Mouse (Mus musculus) limb, embryonic 12.5 days (tissue): ENCODE results near the gene Tasp1. TPM values are rescaled to one million over a fixed set of nuclear protein-coding genes. Genes with fewer than 3 reads are reported as not detected.
"Not testable (repeated sequence)": the region's sequence is repeated elsewhere in the genome, so short reads cannot be mapped to it uniquely, and the experiment has no call there.

Experiments
- ATAC-seq: fragments of 200-750 bp; cut with Nextera tagmentation; 2 replicates; pipeline ENCODE4 v1.8.0; 2017; ENCODE audit warnings: low read depth, moderate TSS enrichment; ENCODE audit not compliant: insufficient number of reproducible peaks, insufficient read depth, low FRiP score, low TSS enrichment
- H3K27ac ChIP-seq: fragments of 300-500 bp; sonication (generic); 2 replicates; pipeline ENCODE4 v1.5.1; 2016; ENCODE audit warnings: mild to moderate bottlenecking, moderate library complexity
- H3K27me3 ChIP-seq: fragments of 300-500 bp; sonication (generic); 2 replicates; pipeline ENCODE4 v1.6.1; 2016; ENCODE audit warnings: mild to moderate bottlenecking, moderate library complexity
- H3K36me3 ChIP-seq: fragments of 300-500 bp; sonication (generic); 2 replicates; pipeline ENCODE4 v1.6.1; 2016; ENCODE audit warnings: mild to moderate bottlenecking, moderate library complexity
- H3K4me1 ChIP-seq: fragments of 300-500 bp; sonication (generic); replicated peaks from 2 replicates; pipeline ENCODE4 v1.6.1; 2016
- H3K4me2 ChIP-seq: fragments of 300-500 bp; sonication (generic); 2 replicates; pipeline ENCODE4 v1.6.1; 2016; ENCODE audit warnings: mild to moderate bottlenecking, moderate library complexity
- H3K4me3 ChIP-seq: fragments of 300-500 bp; sonication (generic); replicated peaks from 2 replicates; pipeline ENCODE4 v1.5.1; 2016; ENCODE audit warnings: mild to moderate bottlenecking
- H3K9ac ChIP-seq: fragments of 300-500 bp; sonication (generic); replicated peaks from 2 replicates; pipeline ENCODE4 v1.6.1; 2016; ENCODE audit warnings: mild to moderate bottlenecking, moderate library complexity
- H3K9me3 ChIP-seq: fragments of 300-500 bp; sonication (generic); 2 replicates; pipeline ENCODE4 v1.6.1; 2016; ENCODE audit warnings: mild to moderate bottlenecking, moderate library complexity
- WGBS: fragments of 180-500 bp; shearing (Covaris S2); methylation state at CpG from one replicate; pipeline ENCODE4 v1.1.7; 2016; 5-methylcytosine and 5-hydroxymethylcytosine counted together
- polyA plus RNA-seq: library from polyadenylated mRNA; unstranded; fragments of >200 nt; fragmentation: Nextera tagmentation; extraction: Ambion mirVana; gene quantifications from 2 replicates; pipeline ENCODE4 v1.2.1, GENCODE M21; 2016

Tasp1 gene
- polyA plus RNA-seq, 1 experiment from 2014 or later, result 21.6 TPM

DNA sequence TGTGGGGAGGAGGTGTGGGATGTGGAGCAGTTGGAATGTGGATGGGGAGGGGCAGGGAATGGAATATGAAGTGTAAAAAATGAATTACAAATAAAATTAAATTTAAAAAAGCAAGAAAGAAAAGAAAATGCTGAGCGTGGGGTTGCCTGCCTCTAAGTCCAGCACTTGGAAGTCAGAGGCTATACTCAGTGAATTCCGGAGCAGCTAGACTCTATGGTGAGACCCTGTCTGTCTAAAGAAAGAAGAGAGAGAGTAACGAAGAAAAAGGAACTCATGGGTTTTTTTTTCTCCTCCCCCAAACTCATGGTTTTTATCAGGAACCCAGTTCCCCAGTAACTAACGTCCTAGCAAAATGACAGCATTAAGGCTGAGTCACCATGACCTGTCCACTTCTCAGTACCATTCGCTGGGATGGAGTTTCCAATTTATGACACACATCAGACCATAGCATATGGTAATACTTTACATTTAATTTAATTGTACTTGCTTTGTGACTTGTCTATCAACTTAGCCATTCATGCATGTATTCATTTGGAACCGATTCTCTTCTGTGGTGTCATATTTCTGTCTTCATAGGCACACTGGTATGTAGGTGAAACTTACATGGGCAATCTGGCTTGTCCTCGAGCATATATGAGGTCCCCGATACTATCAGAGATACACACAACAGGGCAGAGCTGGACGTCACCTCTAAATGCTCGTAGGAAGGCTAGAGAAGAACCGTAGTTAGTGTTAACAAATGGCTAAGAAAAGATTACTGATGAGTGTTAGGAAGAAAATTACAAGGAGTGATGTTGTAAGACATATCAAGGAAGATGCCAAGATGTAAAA, 14.4 kb upstream of the Tasp1 start:
- H3K9ac ChIP-seq, result no peak overlapping the region
- H3K9me3 ChIP-seq, result no peaks in the 10 kb centered on the region
- no peaks in the 10 kb centered on the region for H3K27me3 ChIP-seq
- no peak overlapping the region for H3K27ac ChIP-seq
- no peak overlapping the region for H3K4me3 ChIP-seq
- H3K4me1 ChIP-seq, result no peaks in the 10 kb centered on the region; the same call in 1 of the 2 replicates
- no peaks in the 10 kb centered on the region for H3K36me3 ChIP-seq
- 86% methylated on average over 11 of the region's 11 CpGs for WGBS
- no peak overlapping the region for H3K4me2 ChIP-seq
- ATAC-seq, result no peak

DNA sequence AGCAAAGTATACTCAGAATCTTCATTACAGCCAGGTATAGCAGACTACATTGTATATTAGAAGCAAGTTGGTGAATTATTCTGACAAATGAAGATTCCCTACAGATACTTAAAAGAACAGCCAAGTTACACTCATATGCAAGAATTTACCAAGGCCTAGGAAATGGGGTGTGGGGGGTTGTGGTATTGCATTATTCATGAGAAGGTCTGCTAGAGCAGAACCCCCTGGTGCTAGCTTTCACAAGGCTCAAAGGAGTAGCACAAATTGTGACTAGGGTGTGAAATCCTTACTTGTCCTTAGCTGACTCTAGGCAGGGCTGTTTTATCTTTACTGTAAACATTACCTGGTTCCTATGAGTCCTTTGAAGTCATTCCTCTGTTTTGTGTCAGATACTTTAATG, 12.7 kb upstream of the Tasp1 start:
- not testable (repeated sequence) for H3K27me3 ChIP-seq, H3K9me3 ChIP-seq, ATAC-seq, H3K4me2 ChIP-seq, H3K9ac ChIP-seq, H3K36me3 ChIP-seq, H3K27ac ChIP-seq, H3K4me1 ChIP-seq, H3K4me3 ChIP-seq

DNA sequence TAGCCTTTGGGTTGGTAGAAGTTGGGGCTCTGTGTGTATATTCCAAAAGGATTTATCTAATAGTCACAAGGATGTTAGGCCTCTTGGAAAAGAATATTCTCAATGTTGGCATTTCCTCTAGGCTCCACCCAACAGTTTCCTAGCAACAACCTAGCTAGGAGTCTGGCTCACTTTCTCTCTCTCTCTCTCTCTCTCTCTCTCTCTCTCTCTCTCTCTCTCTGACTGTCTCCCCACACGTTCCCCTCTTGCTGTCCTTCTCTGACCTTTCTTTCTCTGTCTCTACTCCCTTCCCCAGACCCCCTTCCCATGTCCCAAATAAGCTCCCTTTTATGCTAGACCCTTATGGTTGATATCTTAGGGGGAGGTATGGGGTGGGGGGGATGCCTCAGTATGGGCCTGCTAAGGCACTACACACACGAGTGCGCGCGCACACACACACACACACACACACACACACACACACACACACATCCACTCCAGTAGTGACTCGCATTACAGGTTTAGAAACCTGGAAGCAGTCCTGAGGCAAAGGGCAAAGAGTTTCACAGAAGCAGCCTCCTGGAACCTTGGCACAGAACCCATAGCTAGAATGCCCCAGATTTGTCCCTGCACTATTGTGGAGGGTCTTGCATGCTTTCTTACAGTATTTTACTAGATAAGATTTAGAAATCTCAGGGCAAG, 12.1 kb upstream of the Tasp1 start:
- H3K4me1 ChIP-seq, result no peaks in the 10 kb centered on the region; the same call in 1 of the 2 replicates
- H3K27me3 ChIP-seq, result no peaks in the 10 kb centered on the region
- ATAC-seq, result no peak
- no peak overlapping the region for H3K9ac ChIP-seq
- 66% methylated on average over 6 of the region's 6 CpGs for WGBS
- no peaks in the 10 kb centered on the region for H3K36me3 ChIP-seq
- H3K4me2 ChIP-seq, result no peak overlapping the region
- H3K9me3 ChIP-seq, result no peaks in the 10 kb centered on the region
- H3K4me3 ChIP-seq, result no peak overlapping the region
- no peak overlapping the region for H3K27ac ChIP-seq

- Histone ChIP-seq H3K27ac (no peak overlapping the region), H3K9ac (no peak overlapping the region), H3K27me3 (no peaks in the 10 kb centered on the region), H3K4me2 (no peak overlapping the region), H3K4me1 (no peaks in the 10 kb centered on the region; the same call in 1 of the 2 replicates), H3K36me3 (no peaks in the 10 kb centered on the region), H3K9me3 (no peaks in the 10 kb centered on the region), H3K4me3 (no peak overlapping the region)
- ATAC-seq, result no peak
- 36% methylated on average over 1 of the region's 1 CpGs for WGBS
Observed at GRCm38 (mm10) chr2:140077476-140077875, 10.9 kb upstream of the Tasp1 start.

DNA sequence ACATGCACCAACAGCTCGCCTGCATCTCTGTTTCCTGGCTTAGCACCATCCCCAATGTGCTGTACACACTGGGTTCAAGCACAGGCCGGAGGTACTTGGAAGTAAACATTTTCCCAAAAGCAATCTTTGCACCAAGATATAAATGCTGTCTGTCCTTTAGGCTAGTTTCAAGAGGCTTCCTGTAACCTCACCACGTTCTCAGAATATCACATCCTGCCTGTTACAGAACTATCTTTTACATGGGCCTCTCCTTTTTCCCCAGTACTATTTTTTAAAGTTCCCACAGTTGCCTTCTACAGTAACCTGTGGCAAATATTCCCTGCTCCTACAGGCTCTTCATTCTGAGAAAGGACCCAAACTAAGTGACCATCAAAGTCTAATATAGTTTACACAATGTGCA, 8.5 kb upstream of the Tasp1 start:
- Histone ChIP-seq H3K4me3 (no peak overlapping the region), H3K36me3 (no peaks in the 10 kb centered on the region), H3K27ac (no peak overlapping the region), H3K4me1 (no peaks in the 10 kb centered on the region; the same call in 1 of the 2 replicates), H3K4me2 (no peak overlapping the region), H3K27me3 (no peaks in the 10 kb centered on the region), H3K9ac (no peak overlapping the region), H3K9me3 (no peaks in the 10 kb centered on the region)
- 85% methylated on average over 3 of the region's 3 CpGs for WGBS
- ATAC-seq, result no peak

GRCm38 (mm10) chr2:140067516-140067915, 911 bp upstream of the Tasp1 start:
- Histone ChIP-seq H3K9me3 (no peaks in the 10 kb centered on the region), H3K4me1 (peaks cover 10% of the 10 kb centered on the region; the same call in 1 of the 2 replicates), H3K9ac (no peak overlapping the region), H3K4me3 (peak overlapping the region; percentile 90; the same call in 1 of the 2 replicates), H3K4me2 (peak overlapping the region; percentile 82), H3K36me3 (no peaks in the 10 kb centered on the region), H3K27ac (no peak overlapping the region), H3K27me3 (no peaks in the 10 kb centered on the region)
- ATAC-seq, result no peak
- WGBS, result 48% methylated on average over 4 of the region's 4 CpGs

GRCm38 (mm10) chr2:140065676-140066075, 929 bp downstream of the Tasp1 start:
- peak overlapping the region; percentile 82 for H3K4me2 ChIP-seq
- H3K9me3 ChIP-seq, result no peaks in the 10 kb centered on the region
- no peaks in the 10 kb centered on the region for H3K36me3 ChIP-seq
- H3K4me1 ChIP-seq, result peaks cover 10% of the 10 kb centered on the region; the same call in 1 of the 2 replicates
- no peak for ATAC-seq
- 83% methylated on average over 8 of the region's 8 CpGs for WGBS
- H3K27me3 ChIP-seq, result no peaks in the 10 kb centered on the region
- H3K4me3 ChIP-seq, result peak overlapping the region; percentile 90
- peak overlapping the region; percentile 85 for H3K9ac ChIP-seq
- peak overlapping the region; percentile 83; the same call in 1 of the 2 replicates for H3K27ac ChIP-seq

DNA sequence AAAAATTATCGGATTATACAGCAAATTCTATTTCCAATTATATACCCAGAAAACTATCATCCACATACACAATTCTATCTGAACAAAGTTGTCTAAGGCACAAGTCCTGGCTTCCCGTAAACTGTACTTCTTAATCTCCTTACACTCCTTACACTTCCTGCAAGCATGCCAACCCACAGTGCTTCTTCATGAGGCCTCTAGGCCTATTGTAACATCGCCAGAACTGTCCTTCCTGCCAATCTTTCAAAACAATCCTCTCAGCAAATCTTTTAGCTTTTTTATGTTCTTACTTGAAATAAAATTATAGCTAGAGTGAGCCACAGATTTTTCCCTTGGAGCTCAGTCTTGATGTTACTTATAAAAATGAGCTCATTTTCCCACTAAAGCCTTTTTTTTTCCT, 5.1 kb downstream of the Tasp1 start:
- no peak overlapping the region for H3K4me3 ChIP-seq
- peaks cover 8% of the 10 kb centered on the region for H3K36me3 ChIP-seq
- H3K4me1 ChIP-seq, result peaks cover 3% of the 10 kb centered on the region; the same call in 1 of the 2 replicates
- 88% methylated on average over 3 of the region's 3 CpGs for WGBS
- no peak overlapping the region for H3K27ac ChIP-seq
- ATAC-seq, result no peak
- H3K9ac ChIP-seq, result no peak overlapping the region
- H3K4me2 ChIP-seq, result no peak overlapping the region
- H3K9me3 ChIP-seq, result no peaks in the 10 kb centered on the region
- no peaks in the 10 kb centered on the region for H3K27me3 ChIP-seq

- no peaks in the 10 kb centered on the region for H3K4me1 ChIP-seq
- no peak overlapping the region for H3K4me3 ChIP-seq
- no peaks in the 10 kb centered on the region for H3K9me3 ChIP-seq
- no peak overlapping the region for H3K9ac ChIP-seq
- no peak for ATAC-seq
- H3K27me3 ChIP-seq, result no peaks in the 10 kb centered on the region
- WGBS, result 86% methylated on average over 4 of the region's 4 CpGs
- no peak overlapping the region for H3K27ac ChIP-seq
- H3K36me3 ChIP-seq, result peaks cover 16% of the 10 kb centered on the region
- H3K4me2 ChIP-seq, result no peak overlapping the region
Observed at GRCm38 (mm10) chr2:140060092-140060867, 6.3 kb downstream of the Tasp1 start.

GRCm38 (mm10) chr2:140058125-140058524, 8.5 kb downstream of the Tasp1 start:
- no peak for ATAC-seq
- no peaks in the 10 kb centered on the region for H3K4me1 ChIP-seq
- H3K27me3 ChIP-seq, result no peaks in the 10 kb centered on the region
- no peak overlapping the region for H3K9ac ChIP-seq
- no peak overlapping the region for H3K27ac ChIP-seq
- H3K9me3 ChIP-seq, result no peaks in the 10 kb centered on the region
- H3K4me2 ChIP-seq, result no peak overlapping the region
- peaks cover 29% of the 10 kb centered on the region for H3K36me3 ChIP-seq
- H3K4me3 ChIP-seq, result no peak overlapping the region
- WGBS, result 90% methylated on average over 6 of the region's 6 CpGs

DNA sequence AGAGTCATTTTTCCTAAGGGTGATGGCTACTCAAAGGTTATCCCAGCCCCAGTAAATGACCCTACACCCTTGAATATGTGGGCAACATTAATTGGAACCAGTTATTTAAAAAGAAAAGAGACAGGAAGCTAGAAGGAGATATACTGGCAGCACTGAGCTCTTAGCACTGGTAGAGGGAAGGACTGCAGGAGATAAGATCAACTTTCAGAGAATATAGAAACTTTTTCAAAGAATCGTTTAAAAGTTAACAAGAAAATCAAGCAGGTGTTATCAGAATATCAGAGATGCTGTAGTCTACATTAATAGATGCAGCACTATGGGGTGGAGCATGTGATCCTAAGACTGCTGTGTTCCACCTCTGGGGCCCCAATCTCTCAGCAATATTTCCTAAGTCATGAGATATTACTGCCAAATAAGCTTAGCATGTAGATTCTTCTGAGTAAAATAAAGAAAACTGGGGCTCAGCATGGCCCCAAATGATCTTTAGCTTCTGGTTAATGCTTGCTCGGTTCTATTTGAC, 14.9 kb downstream of the Tasp1 start:
- no peak overlapping the region for H3K4me2 ChIP-seq
- H3K9ac ChIP-seq, result no peak overlapping the region
- H3K36me3 ChIP-seq, result peaks cover 73% of the 10 kb centered on the region
- 93% methylated on average over 2 of the region's 2 CpGs for WGBS
- no peaks in the 10 kb centered on the region for H3K9me3 ChIP-seq
- no peak overlapping the region for H3K27ac ChIP-seq
- no peaks in the 10 kb centered on the region for H3K4me1 ChIP-seq
- no peak for ATAC-seq
- H3K4me3 ChIP-seq, result no peak overlapping the region
- H3K27me3 ChIP-seq, result no peaks in the 10 kb centered on the region
